In the genomic region with DNA sequence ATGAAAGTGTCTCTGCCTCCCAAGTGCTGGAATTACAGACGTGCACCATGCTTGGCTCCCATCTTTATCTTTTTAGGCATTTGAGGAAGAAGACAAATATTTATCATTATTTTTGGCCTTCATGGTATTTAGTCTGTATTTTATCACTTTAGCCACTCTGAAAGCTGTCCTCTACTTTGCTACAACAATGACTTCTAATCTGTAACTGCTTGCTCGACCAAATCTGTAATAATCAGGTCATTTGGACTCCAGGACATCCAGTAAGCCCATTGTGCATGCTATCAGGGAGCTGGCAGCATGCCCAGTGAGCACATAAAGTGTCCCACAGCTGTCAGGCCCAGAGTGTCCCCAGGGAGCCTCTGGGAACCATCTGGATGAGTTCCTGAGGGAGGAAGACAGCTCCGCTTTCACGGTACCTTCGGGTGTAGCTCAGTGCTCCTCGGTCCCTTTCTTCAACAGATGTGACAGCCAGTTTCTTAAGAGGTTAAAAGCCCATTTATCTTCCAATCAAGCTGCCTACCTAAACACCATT, we compare ENCODE assay signal across 8 mouse cellular contexts.
DNase-seq lines count a peak whose midpoint lies in the region; ATAC-seq and TF ChIP-seq lines count a peak whose summit lies in the region.

No protein-coding gene starts in this region.

- H3K36me3 ChIP-seq in hindbrain, embryonic 12.5 days, result peaks cover 14% of the 10 kb centered on the region; the same call in 1 of the 2 replicates
- no peaks in the 10 kb centered on the region for H3K36me3 ChIP-seq in lung, postnatal 0 days (ENCODE audit: insufficient read depth, low read length)

- no peak overlapping the region for H3K27ac ChIP-seq in hindbrain, embryonic 12.5 days
- H3K27ac ChIP-seq in lung, postnatal 0 days (ENCODE audit: low read length), result no peak overlapping the region

- no peak overlapping the region for H3K9ac ChIP-seq in hindbrain, embryonic 12.5 days
- no peak overlapping the region for H3K9ac ChIP-seq in lung, postnatal 0 days (replicated peaks; ENCODE audit: low read depth)

- H3K9me3 ChIP-seq in hindbrain, embryonic 12.5 days (replicated peaks), result no peaks in the 10 kb centered on the region
- no peaks in the 10 kb centered on the region for H3K9me3 ChIP-seq in lung, postnatal 0 days (ENCODE audit: low read length)

- peaks cover 7% of the 10 kb centered on the region for H3K4me1 ChIP-seq in hindbrain, embryonic 12.5 days
- no peaks in the 10 kb centered on the region for H3K4me1 ChIP-seq in lung, postnatal 0 days (ENCODE audit: insufficient read depth, low read depth, low read length)

- H3K27me3 ChIP-seq in hindbrain, embryonic 12.5 days, result no peaks in the 10 kb centered on the region
- no peaks in the 10 kb centered on the region for H3K27me3 ChIP-seq in lung, postnatal 0 days (replicated peaks; ENCODE audit: insufficient read depth, low read length)

- no peak for TF ChIP-seq CTCF in lung, postnatal 0 days (IDR thresholded peaks at IDR 0.05)

- no peak overlapping the region for H3K4me3 ChIP-seq in hindbrain, embryonic 12.5 days
- H3K4me3 ChIP-seq in lung, postnatal 0 days (ENCODE audit: low read depth, low read length), result no peak overlapping the region

- H3K4me2 ChIP-seq in hindbrain, embryonic 12.5 days (replicated peaks), result no peak overlapping the region
- no peak overlapping the region for H3K4me2 ChIP-seq in lung, postnatal 0 days (replicated peaks; ENCODE audit: low read depth, low read length)

- no peak for TF ChIP-seq EP300 in lung, postnatal 0 days (IDR thresholded peaks at IDR 0.05)

- ATAC-seq in hindbrain, embryonic 12.5 days (ENCODE audit: low FRiP score), result peak; percentile 71
- ATAC-seq in lung, postnatal 0 days, result peak; percentile 63
- no peak for ATAC-seq in erythroblast, adult 5-6 weeks (replicated peaks; ENCODE audit: low FRiP score, poor library complexity, severe bottlenecking)
- ATAC-seq in inflammation-experienced regulatory T-cells, adult 6 months, result no peak

- WGBS in hindbrain, embryonic 12.5 days, result 24% methylated on average over 6 of the region's 6 CpGs
- 44% methylated on average over 6 of the region's 6 CpGs for WGBS in lung, postnatal 0 days

- DNase-seq in frontal cortex, postnatal 10 days (ENCODE audit: low spot score in 2 of 2), result peak; percentile 32 to 37
- DNase-seq in frontal cortex, postnatal 36 days (ENCODE audit: low spot score in 2 of 2), result no peak
- peak; percentile 73 for DNase-seq in Muller cell, postnatal 12 days (ENCODE audit: inconsistent ontology term)
- DNase-seq in gastrocnemius, adult 18-20 months (ENCODE audit: low spot score), result peak; percentile 73
- DNase-seq in lung, postnatal 0 days (ENCODE audit: low spot score), result peak; percentile 54

Comparison
In these comparisons a context has a peak if more than half of its experiments do, and no peak if none do; other contexts are left out.
1. DNase-seq: peak in frontal cortex, postnatal 10 days (2 of 2), Muller cell, postnatal 12 days (single experiment), gastrocnemius, adult 18-20 months (single experiment) and lung, postnatal 0 days (single experiment); none in frontal cortex, postnatal 36 days (0 of 2).
2. ATAC-seq: peak in hindbrain, embryonic 12.5 days (single experiment) and lung, postnatal 0 days (single experiment); none in erythroblast, adult 5-6 weeks (single experiment) and inflammation-experienced regulatory T-cells, adult 6 months (single experiment).